Mouse (Mus musculus) ES-CJ7 (cell line): ENCODE measurements around the gene Mrps7.

Source experiments
- DNase-seq: peaks from one replicate; pipeline ENCODE4 v3.0.0; 2011; ENCODE audit warnings: low read depth, low spot score

Gene Mrps7

GRCm38 (mm10) chr11:115603476-115604303 is at the start of gene Mrps7, which contains the start of gene Gga3:
Gene Mrps7, plus strand, starts transcription at chr11:115603925.
Gene Gga3, minus strand, starts transcription at chr11:115604051.
- peak; percentile 79 for DNase-seq

GRCm38 (mm10) chr11:115555717-115556116 is 48.0 kb upstream of the Mrps7 start:
- peak; percentile 50 for DNase-seq

- peak; percentile 69 for DNase-seq
Measured at GRCm38 (mm10) chr11:115563406-115563805, 40.3 kb upstream of the Mrps7 start.

GRCm38 (mm10) chr11:115564064-115564809 is 39.5 kb upstream of the Mrps7 start, which contains the start of gene Nup85:
Gene Nup85, plus strand, starts transcription at chr11:115564434.
- peak; percentile 97 for DNase-seq

GRCm38 (mm10) chr11:115564961-115565360 is 38.8 kb upstream of the Mrps7 start:
- no peak for DNase-seq

GRCm38 (mm10) chr11:115579080-115579479 is 24.6 kb upstream of the Mrps7 start:
- no peak for DNase-seq

- DNase-seq: no peak
Measured at GRCm38 (mm10) chr11:115582913-115583606, 20.7 kb upstream of the Mrps7 start.

GRCm38 (mm10) chr11:115584376-115585073 is 19.2 kb upstream of the Mrps7 start:
- no peak for DNase-seq

GRCm38 (mm10) chr11:115585573-115586100 is 18.1 kb upstream of the Mrps7 start:
- DNase-seq: no peak

GRCm38 (mm10) chr11:115586403-115586802 is 17.3 kb upstream of the Mrps7 start:
- no peak for DNase-seq

GRCm38 (mm10) chr11:115587984-115588383 is 15.7 kb upstream of the Mrps7 start:
- DNase-seq: peak; percentile 35

- no peak for DNase-seq
Measured at GRCm38 (mm10) chr11:115590526-115591075, 13.1 kb upstream of the Mrps7 start.

GRCm38 (mm10) chr11:115595209-115595608 is 8.5 kb upstream of the Mrps7 start:
- DNase-seq: peak; percentile 45

GRCm38 (mm10) chr11:115598309-115598708 is 5.4 kb upstream of the Mrps7 start:
- no peak for DNase-seq

- DNase-seq: no peak
Measured at GRCm38 (mm10) chr11:115599722-115600121, 4.0 kb upstream of the Mrps7 start.

GRCm38 (mm10) chr11:115600743-115601142 is 3.0 kb upstream of the Mrps7 start:
- no peak for DNase-seq

- DNase-seq: no peak
Measured at GRCm38 (mm10) chr11:115601174-115601573, 2.6 kb upstream of the Mrps7 start.

GRCm38 (mm10) chr11:115603128-115603475 is 623 bp upstream of the Mrps7 start:
- no peak for DNase-seq

GRCm38 (mm10) chr11:115604304-115604696 is 575 bp downstream of the Mrps7 start:
- no peak for DNase-seq

GRCm38 (mm10) chr11:115606733-115607132 is 3.0 kb downstream of the Mrps7 start:
- DNase-seq: no peak
